Mouse (Mus musculus) heart, adult 18-20 months (tissue): ENCODE data around the gene Mdc1. TPM values are rescaled to one million over a fixed set of nuclear protein-coding genes. Genes with fewer than 3 reads are reported as not detected.

Experiments used
- DNase-seq, 2 experiments: peaks; one replicate each; pipeline ENCODE4 v3.0.0; 2021 to 2022; ENCODE audit warnings: mixed read lengths in 1 of 2
- long read RNA-seq, 2 experiments: library from polyadenylated mRNA; stranded (forward); transcript quantifications; one replicate each; pipeline ENCODE4 v2.0.0; 2021
- total RNA-seq, 2 experiments: library from RNA; stranded (reverse); gene quantifications; 2 replicates each; pipeline ENCODE4 v1.2.3; 2021

Gene Mdc1
- total RNA-seq = 10 to 100 TPM; 13.3 to 17.8 TPM
- long read RNA-seq, experiment 1, partial matches to known transcripts = 1 of 2 reads
- long read RNA-seq, experiment 1, other reads (novel, unspliced or antisense) = 1 of 2 reads
- long read RNA-seq, experiment 2 = 0 reads

GRCm38 (mm10) chr17:35841076-35841950, at the start of gene Mdc1:
Mdc1 (plus strand) TSS chr17:35841515.
- DNase-seq = peak; percentile 99 to 100

- DNase-seq = no peak
Measured at GRCm38 (mm10) chr17:35792837-35793236, 48.5 kb upstream of the Mdc1 start.

GRCm38 (mm10) chr17:35795099-35795498, 46.2 kb upstream of the Mdc1 start:
- no peak for DNase-seq

DNA sequence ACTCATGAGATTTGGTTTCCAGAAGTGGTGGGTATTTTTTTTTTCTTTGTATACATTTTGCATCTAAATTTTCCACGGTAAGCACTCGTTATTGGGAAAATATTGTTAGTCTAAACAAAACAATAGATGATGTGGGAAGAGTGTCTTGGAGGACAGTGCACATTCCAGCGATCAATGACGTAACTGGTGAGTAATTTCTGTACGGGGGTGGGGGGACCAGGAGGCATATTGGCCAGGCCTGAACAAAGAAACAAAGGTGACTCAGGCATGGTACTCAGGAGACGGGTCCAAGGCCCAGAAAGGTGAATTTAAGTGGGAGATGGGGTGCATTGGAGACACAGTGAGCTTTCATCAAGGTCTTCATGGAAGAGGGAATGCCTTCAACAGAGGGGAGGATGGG, 45.7 kb upstream of the Mdc1 start:
- no peak for DNase-seq

- DNase-seq = no peak
Measured at GRCm38 (mm10) chr17:35796835-35797234, 44.5 kb upstream of the Mdc1 start.

- DNase-seq = no peak
Measured at GRCm38 (mm10) chr17:35800905-35801304, 40.4 kb upstream of the Mdc1 start.

- DNase-seq = peak in 1 of 2 experiments; percentile 63
Measured at GRCm38 (mm10) chr17:35803020-35803419, 38.3 kb upstream of the Mdc1 start.

DNA sequence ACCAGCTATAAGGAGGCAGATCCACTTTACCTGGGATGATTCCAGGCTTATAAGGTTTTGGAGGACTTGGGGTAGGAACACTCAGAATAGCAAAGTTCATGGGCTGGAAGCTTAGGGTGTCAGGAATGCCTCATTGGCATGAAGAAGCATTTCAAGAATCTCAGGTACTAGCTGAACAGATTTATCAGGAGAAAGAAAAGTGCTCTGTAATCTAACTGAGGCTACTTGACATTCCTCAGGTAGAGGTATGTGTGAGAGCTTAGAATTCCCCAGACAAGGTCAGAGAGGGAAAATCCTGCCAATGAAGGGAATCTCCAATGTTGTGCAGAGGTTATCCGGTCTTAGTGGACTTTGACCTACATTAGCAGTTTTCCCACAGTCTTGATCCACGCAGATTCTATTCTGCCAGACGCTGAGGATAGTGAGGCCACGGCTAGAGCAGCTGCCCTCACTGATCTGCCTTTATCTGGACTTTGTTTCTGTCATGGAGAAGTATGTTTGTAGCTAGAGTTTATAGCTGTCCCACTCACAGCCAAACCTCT, 37.4 kb upstream of the Mdc1 start:
- DNase-seq = no peak

DNA sequence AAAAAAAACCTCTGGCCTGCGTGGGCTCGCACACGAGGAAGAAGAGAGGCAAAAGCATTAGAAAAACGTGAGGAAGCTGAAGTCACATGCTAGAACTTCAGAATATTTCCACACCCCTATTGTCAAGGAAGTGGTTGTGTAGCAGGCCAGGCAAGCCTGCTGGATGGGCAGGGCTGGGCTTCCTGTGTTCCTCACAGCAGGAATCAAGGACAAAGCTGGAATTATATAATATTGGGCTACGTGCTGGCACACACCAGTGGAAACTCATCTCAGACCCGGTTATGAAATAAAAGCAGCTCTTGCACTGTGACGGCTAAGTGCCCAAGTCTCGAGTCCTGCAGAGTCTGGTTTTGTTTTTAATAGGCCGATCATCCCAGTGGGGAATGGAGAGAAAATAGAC, 33.2 kb upstream of the Mdc1 start:
- peak; percentile 84 to 91 for DNase-seq

DNA sequence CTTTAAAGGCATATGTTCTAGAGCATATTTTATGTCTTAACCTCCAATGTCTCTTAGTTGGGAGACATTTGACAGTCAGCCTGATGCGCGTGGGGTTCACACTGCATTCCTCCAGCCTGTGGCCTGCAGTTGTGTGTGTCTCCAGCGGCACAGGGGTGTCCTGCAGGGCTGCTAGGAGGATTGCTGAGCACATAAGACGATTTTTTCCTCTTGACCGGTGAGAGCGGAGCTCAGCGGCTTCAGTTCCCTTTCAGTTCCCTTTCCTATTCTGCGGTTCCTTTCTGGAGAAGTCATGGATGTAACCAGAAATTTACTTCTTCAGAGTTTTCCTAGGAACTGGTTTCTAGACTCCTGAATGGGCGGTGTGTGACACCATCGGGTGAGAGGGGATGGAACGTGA, 31.9 kb upstream of the Mdc1 start:
- DNase-seq = no peak

DNA sequence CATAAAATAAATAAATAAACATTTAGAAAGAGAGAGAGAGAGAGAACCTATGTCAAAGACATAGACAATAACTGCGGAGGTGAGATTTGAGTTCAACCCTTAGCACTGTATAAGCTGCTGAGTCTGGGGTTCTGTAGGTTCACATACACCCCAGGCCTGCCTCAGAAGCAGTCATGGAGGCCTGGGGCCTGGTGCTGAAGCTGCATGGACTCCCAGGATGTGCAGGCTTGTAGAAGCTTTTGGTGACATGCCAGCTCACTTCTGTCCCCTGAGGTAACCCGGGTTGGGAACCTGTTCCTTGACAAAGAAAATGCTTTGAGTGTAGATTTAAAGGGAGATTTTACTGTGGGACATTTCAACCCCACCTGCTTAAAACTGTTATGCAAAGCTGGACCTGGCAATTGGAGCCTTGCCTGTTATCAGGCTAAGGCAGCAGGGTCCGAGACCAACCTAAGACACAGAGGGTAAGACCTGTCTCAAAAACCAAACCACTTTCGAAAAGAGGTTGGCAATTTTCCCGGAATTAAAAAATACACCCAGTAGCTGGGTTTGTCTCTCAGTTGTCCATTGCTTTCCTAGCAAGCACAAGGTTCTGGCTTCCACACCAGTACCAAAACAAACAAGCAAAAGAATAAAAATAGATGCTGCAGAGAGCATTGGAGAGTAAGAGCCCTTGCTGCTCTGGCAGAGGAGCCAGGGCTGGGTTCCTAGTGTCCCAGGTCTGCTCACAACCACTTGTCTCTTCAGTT, 30.2 kb upstream of the Mdc1 start:
- DNase-seq = peak; percentile 53 to 54

GRCm38 (mm10) chr17:35812307-35812706, 29.0 kb upstream of the Mdc1 start:
- no peak for DNase-seq

DNA sequence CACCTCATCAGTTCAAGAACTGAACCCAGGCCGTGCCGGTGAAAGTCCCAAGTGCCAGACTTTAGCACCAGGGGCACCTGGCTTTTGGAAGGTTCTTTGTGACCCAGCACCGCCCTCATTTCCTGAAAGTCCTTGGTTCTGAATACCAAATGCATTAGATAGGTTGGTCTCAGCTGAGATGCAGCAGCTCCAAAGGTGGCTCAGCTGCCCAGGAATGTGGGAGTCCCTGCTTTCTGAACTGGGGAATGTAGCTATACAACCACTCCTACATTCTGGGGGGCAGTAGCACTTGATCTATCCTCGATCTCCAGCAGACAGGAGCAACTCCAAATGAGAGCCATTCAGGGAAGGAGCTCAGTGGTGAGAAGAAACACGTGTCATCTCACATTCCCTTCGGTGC, 28.6 kb upstream of the Mdc1 start:
- no peak for DNase-seq

DNA sequence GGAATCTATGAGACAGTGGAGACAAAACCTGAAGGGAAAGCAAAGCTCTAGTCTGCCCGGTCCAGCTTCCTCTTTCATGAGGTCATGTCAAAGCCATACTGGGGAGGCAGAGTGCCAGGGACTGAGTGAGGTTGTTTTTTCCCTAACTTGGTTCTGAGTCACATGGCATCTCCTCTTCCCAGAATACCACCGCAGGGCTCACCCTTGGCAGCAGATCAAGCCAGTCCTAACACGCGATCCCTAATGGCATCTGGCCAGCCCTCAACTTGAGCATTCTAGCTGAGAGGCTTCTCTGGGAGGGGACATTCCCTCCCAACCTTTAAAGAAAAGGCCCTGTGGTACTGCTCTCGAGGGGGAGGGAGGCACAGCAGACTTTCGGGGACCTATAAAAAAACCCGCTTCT, 28.1 kb upstream of the Mdc1 start:
- peak; percentile 97 for DNase-seq

DNA sequence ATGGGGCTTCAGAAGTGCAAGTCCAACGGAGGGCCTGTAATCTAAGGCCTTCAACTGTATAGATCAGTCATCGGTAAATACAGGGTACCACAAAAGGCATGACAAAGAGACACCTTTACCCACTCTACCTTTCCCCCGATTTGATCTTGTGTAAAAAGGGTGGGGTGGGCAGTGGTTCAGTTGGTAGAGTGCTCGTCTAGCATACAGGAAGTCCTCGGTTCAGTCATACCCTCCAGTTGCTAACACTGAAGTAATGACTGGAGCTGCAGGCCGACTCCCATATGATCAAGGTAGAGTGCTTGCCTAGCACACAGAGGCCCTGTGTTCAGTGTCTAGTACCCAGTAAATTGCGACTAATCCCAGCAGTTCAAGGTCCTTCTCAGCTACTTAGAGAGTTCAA, 27.7 kb upstream of the Mdc1 start:
- no peak for DNase-seq

DNA sequence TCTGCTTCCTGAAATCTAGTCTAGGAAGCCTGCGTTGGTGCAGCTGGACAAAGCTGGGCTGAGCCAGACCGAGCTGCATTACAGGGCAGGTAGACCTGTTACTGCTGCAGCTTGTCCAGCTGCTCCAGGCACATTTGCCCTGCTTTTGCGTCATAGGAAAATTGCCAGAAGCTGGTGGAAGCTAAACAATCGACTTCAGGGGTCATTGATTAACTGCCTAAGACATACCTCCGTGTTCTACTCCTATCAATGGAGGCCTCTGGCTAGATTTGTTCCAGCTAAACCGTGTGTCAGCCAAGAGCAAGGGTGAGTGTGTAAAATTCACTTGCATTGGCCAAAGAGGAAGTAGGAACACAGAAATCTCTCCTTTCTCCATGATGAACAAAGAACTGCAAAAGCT, 26.6 kb upstream of the Mdc1 start:
- no peak for DNase-seq

DNA sequence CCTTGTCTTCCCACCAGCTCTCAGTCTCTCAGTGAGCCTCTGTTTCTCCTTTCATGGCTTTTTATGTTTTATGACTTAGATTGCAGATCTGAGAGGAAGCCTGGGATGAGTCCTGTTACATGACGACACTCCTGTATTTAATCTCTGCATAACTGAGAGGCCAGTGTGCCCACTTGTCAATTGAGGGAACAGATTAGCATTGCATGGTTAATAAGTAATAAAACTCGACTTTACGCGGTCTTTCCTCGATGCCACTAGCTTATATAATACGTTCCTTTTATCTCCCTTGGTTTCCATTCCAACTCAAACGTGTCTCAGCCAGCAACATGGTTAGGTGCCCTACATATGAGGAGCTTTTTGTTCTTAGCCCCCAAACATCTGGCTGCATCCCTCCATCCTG, 25.5 kb upstream of the Mdc1 start:
- DNase-seq = no peak

DNA sequence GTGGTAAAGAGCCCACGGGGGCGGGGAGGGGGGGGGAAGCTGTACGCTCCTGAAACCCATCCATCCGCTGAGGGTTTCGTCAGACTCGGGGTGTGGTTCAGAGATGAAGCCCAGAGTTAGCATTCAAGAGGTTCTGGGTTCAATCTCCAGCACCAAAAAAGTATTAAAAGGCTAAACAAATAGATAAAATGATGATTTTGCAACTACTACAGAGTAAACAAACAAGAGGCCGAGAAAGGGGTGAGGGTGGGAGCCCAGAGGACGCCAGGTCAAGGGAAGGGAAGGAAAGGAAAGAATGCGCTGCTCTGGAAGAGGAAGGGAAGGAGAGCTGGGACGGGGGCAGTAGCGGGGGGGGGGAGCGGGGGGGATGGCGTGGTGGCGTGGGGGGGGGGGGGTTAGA, 24.6 kb upstream of the Mdc1 start:
- no peak for DNase-seq

DNA sequence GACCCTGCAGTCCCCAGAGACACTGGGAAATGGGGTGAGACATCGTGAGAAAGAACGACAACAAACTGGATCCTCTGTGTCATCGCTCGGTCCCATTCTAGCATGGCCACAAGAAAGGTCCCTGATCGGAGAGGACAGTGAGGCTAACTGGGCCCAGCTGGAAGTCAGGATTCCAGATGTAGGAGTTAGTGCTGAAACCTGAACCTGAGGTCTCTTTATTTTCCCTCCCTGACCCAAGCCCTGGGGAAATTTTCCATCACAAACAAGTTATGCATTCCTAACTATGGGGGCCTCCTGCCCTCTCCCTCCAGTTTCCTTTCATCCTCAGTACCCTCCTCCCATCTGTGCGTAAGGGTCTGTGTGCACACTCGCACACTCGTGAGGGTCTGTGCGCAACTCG, 24.1 kb upstream of the Mdc1 start:
- DNase-seq = no peak

GRCm38 (mm10) chr17:35820111-35820510, 21.2 kb upstream of the Mdc1 start:
- DNase-seq = no peak

DNA sequence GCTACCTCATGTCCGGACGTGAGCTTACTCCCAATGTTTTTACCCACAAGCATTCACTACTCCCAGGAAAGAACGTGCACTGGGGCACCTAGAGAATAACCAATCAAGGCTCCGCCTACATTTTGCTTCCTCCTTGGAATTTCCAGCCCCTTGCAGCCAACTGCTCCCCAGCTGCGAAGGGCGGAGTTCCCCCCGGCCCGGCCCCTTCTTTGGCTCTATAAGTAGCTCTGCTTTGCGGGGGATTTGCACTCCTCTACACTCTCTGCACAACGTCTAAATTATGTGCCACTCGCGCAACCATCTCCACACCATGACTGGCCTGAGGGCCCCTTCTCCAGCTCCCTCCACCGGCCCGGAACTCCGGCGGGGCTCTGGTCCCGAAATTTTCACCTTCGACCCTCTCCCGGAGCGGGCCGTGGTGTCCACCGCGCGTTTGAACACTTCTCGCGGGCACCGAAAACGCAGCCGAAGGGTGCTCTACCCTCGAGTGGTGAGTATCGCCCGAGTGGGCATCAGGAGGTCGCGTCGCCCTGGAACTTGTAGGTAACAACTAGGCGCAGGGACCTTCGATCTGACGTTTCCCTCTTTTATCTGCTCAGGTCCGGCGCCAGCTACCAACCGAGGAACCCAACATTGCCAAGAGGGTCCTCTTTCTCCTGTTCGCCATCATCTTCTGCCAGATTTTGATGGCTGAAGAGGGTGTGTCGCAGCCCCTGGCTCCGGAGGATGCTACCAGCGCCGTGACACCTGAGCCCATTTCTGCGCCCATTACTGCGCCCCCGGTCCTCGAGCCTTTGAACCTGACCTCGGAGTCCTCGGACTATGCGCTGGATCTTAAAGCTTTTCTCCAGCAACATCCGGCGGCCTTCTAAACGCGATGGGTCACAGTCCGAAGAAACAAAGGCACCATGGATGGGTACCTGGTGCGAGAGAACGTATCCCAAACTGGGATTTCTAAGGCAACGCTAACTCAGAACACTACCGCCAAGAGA, 19.6 kb upstream of the Mdc1 start, which contains the start of gene Ier3:
Ier3 (plus strand) TSS at position 246 of the 992 bp plus-strand sequence.
- peak; percentile 93 to 95 for DNase-seq

GRCm38 (mm10) chr17:35822564-35822963, 18.8 kb upstream of the Mdc1 start:
- DNase-seq = no peak
